Mouse (Mus musculus): ENCODE data around the gene Pbx3. TPM values are rescaled to one million over a fixed set of nuclear protein-coding genes. Genes with fewer than 3 reads are reported as not detected.

The Pbx3 gene
- polyA plus RNA-seq, 1 experiment from 2014 or later: 46.1 TPM

DNA sequence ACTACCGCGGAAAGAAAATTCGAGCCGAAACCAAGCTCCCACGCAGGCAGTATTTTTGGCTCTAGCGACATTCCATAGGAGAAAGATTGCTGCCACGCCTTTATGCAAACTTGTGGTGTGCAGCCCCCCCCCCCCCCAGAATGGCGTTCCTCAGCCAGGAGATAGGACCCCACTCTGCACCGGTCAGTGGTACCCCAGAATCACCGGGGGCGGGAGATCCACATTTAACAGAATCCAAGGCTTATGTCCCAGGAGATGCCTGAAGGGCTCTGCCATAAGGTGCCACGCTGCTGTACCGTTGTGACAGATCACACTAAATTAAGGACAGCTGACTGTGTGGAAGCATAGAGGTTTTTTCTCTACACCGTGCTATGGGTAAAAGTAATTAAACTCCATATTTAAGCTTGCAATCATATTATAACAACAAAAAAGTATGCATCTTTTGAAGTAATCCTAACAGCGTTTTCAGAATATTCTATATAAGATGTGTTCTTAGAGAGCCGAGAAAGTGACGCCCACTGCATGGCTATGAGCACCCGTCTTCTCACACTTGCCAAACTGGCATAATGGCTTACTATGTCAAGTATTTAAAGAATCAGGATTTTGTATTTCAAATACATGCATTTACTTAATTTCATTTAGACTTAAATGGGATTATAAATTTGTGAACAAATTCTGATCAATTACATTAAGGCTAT lies 122.8 kb downstream of the Pbx3 start:
- Histone ChIP-seq H3K4me2 (ENCODE audit: low read depth, low read length, severe bottlenecking) (peak overlapping the region; percentile 83), H3K4me3 (ENCODE audit: low read depth, low read length) (peak overlapping the region; percentile 41), H3K9me3 (ENCODE audit: control insufficient read depth, low read length) (no peaks in the 10 kb centered on the region), H3K9ac (ENCODE audit: low read length) (peak overlapping the region; percentile 59), H3K36me3 (ENCODE audit: control insufficient read depth, insufficient read depth, low read length) (no peaks in the 10 kb centered on the region), H3K27me3 (ENCODE audit: control insufficient read depth, insufficient read depth, low read length) (no peaks in the 10 kb centered on the region), H3K4me1 (replicated peaks; ENCODE audit: control insufficient read depth, insufficient read depth, low read length) (peaks cover 5% of the 10 kb centered on the region; the same call in 1 of the 2 replicates), H3K27ac (ENCODE audit: low read depth, low read length) (peak overlapping the region; percentile 86)
- 4% methylated on average over 18 of the region's 18 CpGs for WGBS
- ATAC-seq (replicated peaks; ENCODE audit: low FRiP score) (peak; percentile 76), DNase-seq (ENCODE audit: low spot score) (peak; percentile 60)

DNA sequence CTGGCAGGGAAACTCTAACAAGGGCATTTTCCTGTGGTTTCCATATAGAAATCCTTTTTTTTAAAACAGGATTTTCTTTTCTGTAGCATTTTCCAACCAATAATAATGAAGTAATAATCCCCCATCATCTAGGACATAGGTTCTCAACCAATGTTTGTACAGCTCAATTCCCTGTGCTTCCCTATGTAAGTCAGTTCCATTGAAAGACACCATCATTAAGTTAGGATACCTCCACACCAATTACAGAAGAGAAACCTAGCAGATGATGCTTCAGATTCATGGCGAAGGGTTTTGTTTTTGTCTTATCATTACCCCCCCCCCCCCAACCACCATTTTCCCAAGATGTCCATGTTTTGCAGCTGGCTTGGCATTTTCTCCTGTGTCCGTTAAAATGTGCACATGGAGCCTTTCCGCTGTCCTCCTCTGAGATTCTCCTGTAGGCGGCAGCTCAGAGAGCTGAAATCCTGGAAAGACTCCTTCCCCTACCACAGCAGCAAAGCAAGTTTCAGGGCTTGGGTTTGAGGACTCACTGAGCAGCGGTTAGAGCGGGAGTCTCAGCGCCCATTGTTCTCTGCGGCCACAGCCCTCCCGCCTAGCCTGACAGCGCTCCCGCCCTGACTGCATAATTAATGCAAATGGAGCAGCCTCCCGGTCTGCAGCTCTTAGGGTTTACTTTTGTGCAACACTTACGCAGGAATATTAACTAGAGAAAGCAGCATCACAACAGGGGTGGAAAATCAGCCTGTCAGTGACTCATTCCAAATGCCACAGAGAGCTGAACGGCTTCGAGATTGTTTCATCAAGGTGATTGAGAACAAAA lies 123.6 kb downstream of the Pbx3 start:
- Histone ChIP-seq H3K27me3 (ENCODE audit: control insufficient read depth, insufficient read depth, low read length) (no peaks in the 10 kb centered on the region), H3K4me3 (ENCODE audit: low read depth, low read length) (peak overlapping the region; percentile 41), H3K36me3 (ENCODE audit: control insufficient read depth, insufficient read depth, low read length) (no peaks in the 10 kb centered on the region), H3K4me2 (ENCODE audit: low read depth, low read length, severe bottlenecking) (peak overlapping the region; percentile 83), H3K4me1 (replicated peaks; ENCODE audit: control insufficient read depth, insufficient read depth, low read length) (peaks cover 5% of the 10 kb centered on the region; the same call in 1 of the 2 replicates), H3K27ac (ENCODE audit: low read depth, low read length) (peak overlapping the region; percentile 86), H3K9me3 (ENCODE audit: control insufficient read depth, low read length) (no peaks in the 10 kb centered on the region), H3K9ac (ENCODE audit: low read length) (peak overlapping the region; percentile 59)
- WGBS: under 1% methylated on average over 15 of the region's 15 CpGs
- DNase-seq (ENCODE audit: low spot score): peak; percentile 87
- peak; percentile 96 for ATAC-seq (replicated peaks; ENCODE audit: low FRiP score)

DNA sequence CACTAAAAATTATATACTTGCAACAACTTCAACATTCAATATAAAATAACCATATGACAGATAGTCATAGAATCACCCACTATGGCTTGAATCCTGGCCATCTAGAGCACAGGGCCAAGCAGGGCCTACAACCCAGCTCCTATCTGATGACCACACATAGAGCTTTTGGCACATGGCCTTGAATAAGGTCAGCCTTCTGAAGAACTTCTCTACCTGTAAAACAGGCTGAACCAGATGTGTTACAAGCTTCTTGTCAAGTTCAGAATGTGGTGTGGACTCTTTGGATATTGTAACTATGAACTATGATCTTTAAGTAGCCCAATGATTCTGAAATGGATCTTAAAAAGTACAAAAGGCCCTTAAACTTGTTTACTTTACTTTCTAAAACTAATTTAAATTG lies 132.1 kb downstream of the Pbx3 start:
- no peak overlapping the region for H3K27ac ChIP-seq (ENCODE audit: low read depth, low read length)
- ATAC-seq (replicated peaks; ENCODE audit: low FRiP score): no peak

DNA sequence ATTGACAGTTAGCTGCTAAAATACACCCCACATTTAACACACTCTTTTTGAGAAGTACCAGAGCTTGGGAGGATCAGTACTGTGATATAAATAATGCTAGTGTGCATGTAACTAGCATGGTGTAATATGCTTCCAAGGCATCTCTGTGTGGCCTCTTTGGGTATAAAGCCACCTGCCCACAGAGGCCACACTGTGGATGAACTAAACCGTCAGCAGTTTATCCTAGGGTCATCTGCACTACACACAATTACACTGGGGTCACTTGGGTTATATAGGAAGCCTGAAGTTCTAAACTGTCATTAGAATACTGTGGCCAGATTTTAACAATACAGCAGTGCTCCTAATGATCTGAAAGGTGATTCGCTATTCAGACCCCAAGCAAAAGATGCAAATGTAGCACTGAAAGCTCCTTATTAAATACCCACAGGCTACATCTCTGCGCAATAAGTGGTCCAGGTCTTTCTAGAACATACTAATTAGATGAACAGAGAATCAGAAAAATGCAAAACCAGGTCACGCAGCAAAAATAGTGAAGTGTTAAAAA lies 133.6 kb downstream of the Pbx3 start:
- peaks cover 12% of the 10 kb centered on the region for H3K4me1 ChIP-seq (replicated peaks; ENCODE audit: control insufficient read depth, insufficient read depth, low read length)
- WGBS: 26% methylated on average over 4 of the region's 4 CpGs
- no peak for ATAC-seq (replicated peaks; ENCODE audit: low FRiP score)

More for the DNA sequence above, 132.1 kb downstream of the Pbx3 start:
- DNase-seq (ENCODE audit: low spot score): no peak
- Histone ChIP-seq H3K27me3 (ENCODE audit: control insufficient read depth, insufficient read depth, low read length) (no peaks in the 10 kb centered on the region; the same call in 1 of the 2 replicates), H3K4me1 (replicated peaks; ENCODE audit: control insufficient read depth, insufficient read depth, low read length) (peaks cover 8% of the 10 kb centered on the region), H3K9ac (ENCODE audit: low read length) (no peak overlapping the region), H3K9me3 (ENCODE audit: control insufficient read depth, low read length) (no peaks in the 10 kb centered on the region), H3K4me2 (ENCODE audit: low read depth, low read length, severe bottlenecking) (no peak overlapping the region), H3K36me3 (ENCODE audit: control insufficient read depth, insufficient read depth, low read length) (no peaks in the 10 kb centered on the region), H3K4me3 (ENCODE audit: low read depth, low read length) (no peak overlapping the region)

DNA sequence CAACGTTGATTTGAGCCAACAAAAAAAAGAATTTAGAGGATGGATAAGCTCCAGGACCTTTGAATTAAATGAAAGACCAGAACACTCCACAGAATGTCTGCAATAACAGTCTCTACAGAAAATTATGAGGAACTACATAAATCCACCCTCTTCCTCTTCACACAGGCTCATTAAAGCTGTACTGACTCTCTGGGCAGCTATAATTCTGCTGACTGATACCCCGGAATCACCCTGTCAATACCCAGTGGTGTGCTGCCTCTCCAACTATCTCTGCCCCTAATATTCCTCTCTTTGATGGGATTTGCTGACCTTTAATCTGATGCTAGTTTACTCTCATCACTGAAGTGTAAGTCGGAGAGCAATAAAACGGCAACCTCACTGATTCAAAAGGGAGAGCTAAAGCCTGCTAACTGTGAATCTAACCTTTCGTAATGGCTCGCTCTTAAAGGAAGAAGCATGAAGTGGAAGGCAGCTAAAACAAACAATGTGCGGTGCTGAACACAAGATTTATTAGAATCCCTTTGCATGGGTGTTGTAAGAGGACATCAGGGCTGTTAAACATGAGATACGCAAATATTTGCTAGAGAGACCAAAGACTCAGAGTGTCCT lies 137.4 kb downstream of the Pbx3 start:
- H3K27ac ChIP-seq (ENCODE audit: low read depth, low read length): no peak overlapping the region
- DNase-seq (ENCODE audit: low spot score): no peak
- 35% methylated on average over 8 of the region's 8 CpGs for WGBS

More for the DNA sequence above, 133.6 kb downstream of the Pbx3 start:
- DNase-seq (ENCODE audit: low spot score): no peak
- H3K27me3 ChIP-seq (ENCODE audit: control insufficient read depth, insufficient read depth, low read length): no peaks in the 10 kb centered on the region; the same call in 1 of the 2 replicates
- H3K4me2 ChIP-seq (ENCODE audit: low read depth, low read length, severe bottlenecking): no peak overlapping the region
- H3K4me3 ChIP-seq (ENCODE audit: low read depth, low read length): no peak overlapping the region
- peak overlapping the region; percentile 25; the same call in 1 of the 2 replicates for H3K27ac ChIP-seq (ENCODE audit: low read depth, low read length)
- no peak overlapping the region for H3K9ac ChIP-seq (ENCODE audit: low read length)
- no peaks in the 10 kb centered on the region for H3K36me3 ChIP-seq (ENCODE audit: control insufficient read depth, insufficient read depth, low read length)
- H3K9me3 ChIP-seq (ENCODE audit: control insufficient read depth, low read length): no peaks in the 10 kb centered on the region

DNA sequence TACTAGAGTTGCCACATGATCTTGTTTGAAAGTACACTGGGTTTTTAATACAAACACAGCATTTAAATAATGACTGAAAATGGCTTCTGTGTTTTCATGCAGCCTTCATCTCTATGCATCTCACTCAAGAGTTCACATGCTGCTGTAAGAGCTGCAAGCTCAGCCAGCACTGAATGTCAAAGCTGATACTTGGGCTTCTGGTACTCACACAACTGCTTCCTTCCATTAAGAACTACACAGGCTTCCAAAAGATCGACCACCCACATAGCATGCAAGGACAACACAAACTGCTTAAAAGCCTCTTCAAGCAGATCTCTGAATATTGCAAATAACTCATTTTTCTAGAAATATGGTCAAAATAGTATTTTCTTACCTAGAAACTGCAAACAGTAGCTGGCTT lies 138.7 kb downstream of the Pbx3 start:
- Histone ChIP-seq H3K4me1 (replicated peaks; ENCODE audit: control insufficient read depth, insufficient read depth, low read length) (peaks cover 15% of the 10 kb centered on the region), H3K4me2 (ENCODE audit: low read depth, low read length, severe bottlenecking) (no peak overlapping the region)
- WGBS: 66% methylated on average over 1 of the region's 1 CpGs

More for the DNA sequence above, 137.4 kb downstream of the Pbx3 start:
- Histone ChIP-seq H3K4me1 (replicated peaks; ENCODE audit: control insufficient read depth, insufficient read depth, low read length) (peaks cover 19% of the 10 kb centered on the region), H3K4me2 (ENCODE audit: low read depth, low read length, severe bottlenecking) (no peak overlapping the region), H3K36me3 (ENCODE audit: control insufficient read depth, insufficient read depth, low read length) (no peaks in the 10 kb centered on the region), H3K4me3 (ENCODE audit: low read depth, low read length) (no peak overlapping the region), H3K27me3 (ENCODE audit: control insufficient read depth, insufficient read depth, low read length) (no peaks in the 10 kb centered on the region), H3K9ac (ENCODE audit: low read length) (no peak overlapping the region), H3K9me3 (ENCODE audit: control insufficient read depth, low read length) (no peaks in the 10 kb centered on the region)
- no peak for ATAC-seq (replicated peaks; ENCODE audit: low FRiP score)

DNA sequence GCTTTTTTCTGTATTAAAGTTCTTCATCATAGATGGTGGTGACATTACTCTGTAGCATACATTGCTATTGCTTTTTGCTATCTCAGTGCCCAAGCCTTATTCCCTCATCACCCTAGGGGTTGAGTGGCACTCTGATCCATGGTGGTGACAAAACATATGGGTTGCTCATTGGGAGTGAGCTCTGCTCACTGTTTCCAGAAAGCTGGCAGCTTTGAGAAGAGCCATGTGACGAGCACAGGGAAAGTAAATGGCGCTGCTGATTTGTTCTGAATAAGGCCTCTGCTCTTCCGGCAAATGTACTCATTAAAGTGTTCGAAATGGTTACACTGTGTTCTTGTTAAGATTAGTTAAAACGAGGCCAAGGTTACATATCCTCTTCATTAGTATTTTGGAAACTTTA lies 139.7 kb downstream of the Pbx3 start:
- H3K4me1 ChIP-seq (replicated peaks; ENCODE audit: control insufficient read depth, insufficient read depth, low read length): peaks cover 13% of the 10 kb centered on the region
- no peaks in the 10 kb centered on the region for H3K27me3 ChIP-seq (ENCODE audit: control insufficient read depth, insufficient read depth, low read length)
- ATAC-seq (replicated peaks; ENCODE audit: low FRiP score): no peak
- no peaks in the 10 kb centered on the region for H3K36me3 ChIP-seq (ENCODE audit: control insufficient read depth, insufficient read depth, low read length)
- no peaks in the 10 kb centered on the region for H3K9me3 ChIP-seq (ENCODE audit: control insufficient read depth, low read length)
- no peak overlapping the region for H3K4me3 ChIP-seq (ENCODE audit: low read depth, low read length)
- H3K4me2 ChIP-seq (ENCODE audit: low read depth, low read length, severe bottlenecking): no peak overlapping the region
- no peak overlapping the region for H3K9ac ChIP-seq (ENCODE audit: low read length)
- WGBS: 66% methylated on average over 5 of the region's 5 CpGs
- no peak overlapping the region for H3K27ac ChIP-seq (ENCODE audit: low read depth, low read length)
- no peak for DNase-seq (ENCODE audit: low spot score)

More for the DNA sequence above, 138.7 kb downstream of the Pbx3 start:
- Histone ChIP-seq H3K27me3 (ENCODE audit: control insufficient read depth, insufficient read depth, low read length) (no peaks in the 10 kb centered on the region), H3K9me3 (ENCODE audit: control insufficient read depth, low read length) (no peaks in the 10 kb centered on the region), H3K36me3 (ENCODE audit: control insufficient read depth, insufficient read depth, low read length) (no peaks in the 10 kb centered on the region), H3K27ac (ENCODE audit: low read depth, low read length) (no peak overlapping the region), H3K9ac (ENCODE audit: low read length) (no peak overlapping the region), H3K4me3 (ENCODE audit: low read depth, low read length) (no peak overlapping the region)
- ATAC-seq (replicated peaks; ENCODE audit: low FRiP score): no peak
- DNase-seq (ENCODE audit: low spot score): no peak

DNA sequence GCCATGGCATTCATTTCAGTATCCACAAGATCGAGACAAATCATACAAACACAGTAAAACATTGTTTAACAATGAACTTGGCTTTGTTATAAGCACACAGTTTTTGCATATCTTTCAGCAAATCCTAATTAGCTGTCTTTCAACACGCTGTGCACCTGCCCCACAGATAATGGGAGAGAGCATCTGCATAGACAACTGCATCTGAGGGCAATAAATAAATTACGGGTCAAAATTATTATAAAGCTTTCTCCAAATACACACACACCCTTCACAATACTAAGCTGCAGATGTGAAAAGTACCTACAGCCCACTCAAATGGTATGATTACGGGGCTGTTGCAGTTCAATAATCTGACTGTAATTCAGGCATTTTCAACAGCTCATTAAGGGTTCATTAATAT lies 145.3 kb downstream of the Pbx3 start:
- Histone ChIP-seq H3K27me3 (ENCODE audit: control insufficient read depth, insufficient read depth, low read length) (no peaks in the 10 kb centered on the region), H3K27ac (ENCODE audit: low read depth, low read length) (no peak overlapping the region), H3K9ac (ENCODE audit: low read length) (no peak overlapping the region), H3K36me3 (ENCODE audit: control insufficient read depth, insufficient read depth, low read length) (no peaks in the 10 kb centered on the region), H3K9me3 (ENCODE audit: control insufficient read depth, low read length) (no peaks in the 10 kb centered on the region), H3K4me1 (replicated peaks; ENCODE audit: control insufficient read depth, insufficient read depth, low read length) (peaks cover 3% of the 10 kb centered on the region; the same call in 1 of the 2 replicates), H3K4me3 (ENCODE audit: low read depth, low read length) (no peak overlapping the region), H3K4me2 (ENCODE audit: low read depth, low read length, severe bottlenecking) (no peak overlapping the region)
- DNase-seq (ENCODE audit: low spot score) (no peak), ATAC-seq (replicated peaks; ENCODE audit: low FRiP score) (no peak)
- WGBS: 63% methylated on average over 4 of the region's 4 CpGs

Data from forebrain, embryonic 11.5 days (tissue).